Mouse (Mus musculus) intestine, embryonic 15.5 days (tissue): ENCODE results near the gene Fam53b. TPM values are rescaled to one million over a fixed set of nuclear protein-coding genes. Genes with fewer than 3 reads are reported as not detected.

Experiments used
- ATAC-seq: fragments of 200-750 bp; cut with Nextera tagmentation; 2 replicates; pipeline ENCODE4 v1.8.0; 2017; ENCODE audit warnings: moderate TSS enrichment, moderate library complexity
- H3K27ac ChIP-seq: fragments of 300-500 bp; sonication (generic); 2 replicates; pipeline ENCODE4 v1.5.1; 2015; ENCODE audit warnings: mild to moderate bottlenecking, inconsistent platforms
- H3K27me3 ChIP-seq: fragments of 300-500 bp; sonication (generic); replicated peaks from 2 replicates; pipeline ENCODE4 v1.6.1; 2015; ENCODE audit warnings: inconsistent platforms
- H3K36me3 ChIP-seq: fragments of 300-500 bp; sonication (generic); 2 replicates; pipeline ENCODE4 v1.6.1; 2015; ENCODE audit warnings: inconsistent platforms
- H3K4me1 ChIP-seq: fragments of 300-500 bp; sonication (generic); replicated peaks from 2 replicates; pipeline ENCODE4 v1.6.1; 2015; ENCODE audit warnings: inconsistent platforms
- H3K4me2 ChIP-seq: fragments of 300-500 bp; sonication (generic); replicated peaks from 2 replicates; pipeline ENCODE4 v1.6.1; 2015; ENCODE audit warnings: mild to moderate bottlenecking, inconsistent platforms
- H3K4me3 ChIP-seq: fragments of 300-500 bp; sonication (generic); replicated peaks from 2 replicates; pipeline ENCODE4 v1.5.1; 2015; ENCODE audit warnings: inconsistent platforms
- H3K9ac ChIP-seq: fragments of 300-500 bp; sonication (generic); 2 replicates; pipeline ENCODE4 v1.6.1; 2015; ENCODE audit warnings: inconsistent platforms
- H3K9me3 ChIP-seq: fragments of 300-500 bp; sonication (generic); 2 replicates; pipeline ENCODE4 v1.6.1; 2016; ENCODE audit warnings: inconsistent platforms
- WGBS: fragments of 180-500 bp; shearing (Covaris S2); methylation state at CpG from one replicate; pipeline ENCODE4 v1.1.7; 2015; 5-methylcytosine and 5-hydroxymethylcytosine counted together
- polyA plus RNA-seq: library from polyadenylated mRNA; unstranded; fragments of >200 nt; fragmentation: Nextera tagmentation; extraction: Ambion mirVana; gene quantifications from 2 replicates; pipeline ENCODE4 v1.2.1, GENCODE M21; 2015

The Fam53b gene
- polyA plus RNA-seq, 1 experiment from 2014 or later, result 17.9 TPM

- Histone ChIP-seq H3K9me3 (no peaks in the 10 kb centered on the region), H3K27ac (no peak overlapping the region), H3K36me3 (no peaks in the 10 kb centered on the region), H3K9ac (no peak overlapping the region), H3K4me2 (no peak overlapping the region), H3K4me1 (no peaks in the 10 kb centered on the region; the same call in none of the 2 replicates), H3K4me3 (no peak overlapping the region), H3K27me3 (no peaks in the 10 kb centered on the region)
- 85% methylated on average over 8 of the region's 8 CpGs for WGBS
- no peak for ATAC-seq
These were observed 93.1 kb downstream of the Fam53b start for GRCm38 (mm10) chr7:132720562-132720961.

- Histone ChIP-seq H3K4me2 (no peak overlapping the region), H3K9ac (no peak overlapping the region), H3K9me3 (no peaks in the 10 kb centered on the region), H3K27ac (no peak overlapping the region), H3K27me3 (no peaks in the 10 kb centered on the region), H3K36me3 (no peaks in the 10 kb centered on the region), H3K4me3 (no peak overlapping the region), H3K4me1 (peaks cover 3% of the 10 kb centered on the region)
- ATAC-seq, result no peak
- 88% methylated on average over 4 of the region's 4 CpGs for WGBS
These were observed 94.1 kb downstream of the Fam53b start for GRCm38 (mm10) chr7:132719570-132719969.

GRCm38 (mm10) chr7:132715259-132715658, 98.4 kb downstream of the Fam53b start:
- 95% methylated on average over 4 of the region's 4 CpGs for WGBS
- ATAC-seq, result no peak
- Histone ChIP-seq H3K9me3 (no peaks in the 10 kb centered on the region), H3K4me1 (peaks cover 32% of the 10 kb centered on the region), H3K27ac (peak overlapping the region; percentile 63; the same call in 1 of the 2 replicates), H3K9ac (no peak overlapping the region), H3K4me3 (no peak overlapping the region), H3K27me3 (no peaks in the 10 kb centered on the region), H3K36me3 (no peaks in the 10 kb centered on the region), H3K4me2 (no peak overlapping the region)

GRCm38 (mm10) chr7:132714236-132714923, 99.3 kb downstream of the Fam53b start:
- 29% methylated on average over 6 of the region's 6 CpGs for WGBS
- Histone ChIP-seq H3K4me2 (no peak overlapping the region), H3K4me3 (no peak overlapping the region), H3K4me1 (peaks cover 32% of the 10 kb centered on the region), H3K27ac (peak overlapping the region; percentile 63), H3K9ac (no peak overlapping the region), H3K27me3 (no peaks in the 10 kb centered on the region), H3K36me3 (no peaks in the 10 kb centered on the region), H3K9me3 (no peaks in the 10 kb centered on the region)
- peak; percentile 36 for ATAC-seq

- no peaks in the 10 kb centered on the region for H3K27me3 ChIP-seq
- no peaks in the 10 kb centered on the region for H3K9me3 ChIP-seq
- no peak overlapping the region for H3K9ac ChIP-seq
- H3K27ac ChIP-seq, result peak overlapping the region; percentile 63
- 49% methylated on average over 8 of the region's 8 CpGs for WGBS
- peaks cover 32% of the 10 kb centered on the region for H3K4me1 ChIP-seq
- ATAC-seq, result no peak
- no peaks in the 10 kb centered on the region for H3K36me3 ChIP-seq
- H3K4me2 ChIP-seq, result no peak overlapping the region
- H3K4me3 ChIP-seq, result no peak overlapping the region
These were observed 100.1 kb downstream of the Fam53b start for GRCm38 (mm10) chr7:132713483-132714126.

- H3K27ac ChIP-seq, result no peak overlapping the region
- no peaks in the 10 kb centered on the region for H3K27me3 ChIP-seq
- peaks cover 32% of the 10 kb centered on the region for H3K4me1 ChIP-seq
- 67% methylated on average over 7 of the region's 7 CpGs for WGBS
- no peak overlapping the region for H3K4me3 ChIP-seq
- no peak overlapping the region for H3K9ac ChIP-seq
- H3K4me2 ChIP-seq, result no peak overlapping the region
- no peaks in the 10 kb centered on the region for H3K36me3 ChIP-seq
- H3K9me3 ChIP-seq, result no peaks in the 10 kb centered on the region
- no peak for ATAC-seq
These were observed 100.7 kb downstream of the Fam53b start for GRCm38 (mm10) chr7:132712956-132713355.

GRCm38 (mm10) chr7:132712044-132712708, 101.5 kb downstream of the Fam53b start:
- Histone ChIP-seq H3K4me1 (peaks cover 32% of the 10 kb centered on the region), H3K4me3 (no peak overlapping the region), H3K27me3 (no peaks in the 10 kb centered on the region), H3K36me3 (no peaks in the 10 kb centered on the region), H3K9ac (no peak overlapping the region), H3K4me2 (0 out of 2 replicates have a peak overlapping the region, but pooled peaks have one; percentile 4), H3K9me3 (no peaks in the 10 kb centered on the region), H3K27ac (peak overlapping the region; percentile 45)
- ATAC-seq, result peak; percentile 60
- 27% methylated on average over 16 of the region's 16 CpGs for WGBS

GRCm38 (mm10) chr7:132711579-132711978, 102.1 kb downstream of the Fam53b start:
- Histone ChIP-seq H3K4me2 (0 out of 2 replicates have a peak overlapping the region, but pooled peaks have one; percentile 4), H3K4me3 (no peak overlapping the region), H3K27me3 (no peaks in the 10 kb centered on the region), H3K27ac (peak overlapping the region; percentile 45), H3K9ac (no peak overlapping the region), H3K9me3 (no peaks in the 10 kb centered on the region), H3K36me3 (no peaks in the 10 kb centered on the region), H3K4me1 (peaks cover 32% of the 10 kb centered on the region)
- 67% methylated on average over 9 of the region's 9 CpGs for WGBS
- ATAC-seq, result no peak; the same call in 1 of the 2 replicates

- Histone ChIP-seq H3K4me3 (no peak overlapping the region), H3K27ac (no peak overlapping the region), H3K27me3 (no peaks in the 10 kb centered on the region), H3K9me3 (no peaks in the 10 kb centered on the region), H3K4me2 (no peak overlapping the region), H3K4me1 (0 out of 2 replicates have a peak, but pooled peaks cover 2% of the 10 kb centered on the region), H3K36me3 (no peaks in the 10 kb centered on the region), H3K9ac (no peak overlapping the region)
- 91% methylated on average over 7 of the region's 7 CpGs for WGBS
- ATAC-seq, result no peak
These were observed 108.6 kb downstream of the Fam53b start for GRCm38 (mm10) chr7:132705130-132705529.

GRCm38 (mm10) chr7:132704310-132704875, 109.3 kb downstream of the Fam53b start:
- ATAC-seq, result no peak
- WGBS, result 87% methylated on average over 8 of the region's 8 CpGs
- H3K4me2 ChIP-seq, result no peak overlapping the region
- no peak overlapping the region for H3K27ac ChIP-seq
- H3K9me3 ChIP-seq, result no peaks in the 10 kb centered on the region
- H3K27me3 ChIP-seq, result no peaks in the 10 kb centered on the region
- H3K4me3 ChIP-seq, result no peak overlapping the region
- H3K4me1 ChIP-seq, result 0 out of 2 replicates have a peak, but pooled peaks cover 2% of the 10 kb centered on the region
- no peak overlapping the region for H3K9ac ChIP-seq
- H3K36me3 ChIP-seq, result no peaks in the 10 kb centered on the region

GRCm38 (mm10) chr7:132703515-132704309, 110.0 kb downstream of the Fam53b start:
- H3K9ac ChIP-seq, result no peak overlapping the region
- 78% methylated on average over 9 of the region's 9 CpGs for WGBS
- no peak overlapping the region for H3K27ac ChIP-seq
- no peak overlapping the region for H3K4me2 ChIP-seq
- H3K27me3 ChIP-seq, result no peaks in the 10 kb centered on the region
- ATAC-seq, result peak; percentile 32; the same call in 1 of the 2 replicates
- no peaks in the 10 kb centered on the region for H3K36me3 ChIP-seq
- 0 out of 2 replicates have a peak, but pooled peaks cover 2% of the 10 kb centered on the region for H3K4me1 ChIP-seq
- no peaks in the 10 kb centered on the region for H3K9me3 ChIP-seq
- H3K4me3 ChIP-seq, result no peak overlapping the region
